Comparison of ENCODE assay signal across 9 mouse cellular contexts in genomic region chr3:118433441-118434021, GRCm38 (mm10).
A peak's percentile ranks its signal among the peaks of the same experiment; 100 is the strongest.
DNase-seq lines count a peak whose midpoint lies in the region; ATAC-seq and TF ChIP-seq lines count a peak whose summit lies in the region.
"Had no signal": no experiment of that assay in that cellular context is flagged by ENCODE, and none has a peak within 500 bp of the region (broad histone marks: within the 10 kb centered on the region; RNA-seq: fewer than 3 reads in every experiment).

No protein-coding gene starts in this region.

- 2% methylated on average over 31 of the region's 31 CpGs for WGBS in embryonic facial prominence, embryonic 12.5 days
- WGBS in hindbrain, postnatal 0 days: under 1% methylated on average over 31 of the region's 31 CpGs
- 1% methylated on average over 31 of the region's 31 CpGs for WGBS in midbrain, embryonic 12.5 days

- no peak for ATAC-seq in embryonic facial prominence, embryonic 12.5 days (ENCODE audit: insufficient number of reproducible peaks, insufficient read depth, low FRiP score, low TSS enrichment)
- ATAC-seq in hindbrain, postnatal 0 days: peak; percentile 13; the same call in 1 of the 2 replicates
- ATAC-seq in midbrain, embryonic 12.5 days (ENCODE audit: low FRiP score, low read depth): peak; percentile 65

- H3K36me3 ChIP-seq in E14TG2a.4 (ENCODE audit: insufficient read depth, low read length): no peaks in the 10 kb centered on the region
- H3K36me3 ChIP-seq in embryonic facial prominence, embryonic 12.5 days: no peaks in the 10 kb centered on the region
- H3K36me3 ChIP-seq in hindbrain, postnatal 0 days (ENCODE audit: insufficient read depth, low read length): no peaks in the 10 kb centered on the region
- no peaks in the 10 kb centered on the region for H3K36me3 ChIP-seq in midbrain, embryonic 12.5 days

- H3K9me3 ChIP-seq in E14TG2a.4 (ENCODE audit: low read length): no peaks in the 10 kb centered on the region
- no peaks in the 10 kb centered on the region for H3K9me3 ChIP-seq in embryonic facial prominence, embryonic 12.5 days
- H3K9me3 ChIP-seq in hindbrain, postnatal 0 days (ENCODE audit: low read length): no peaks in the 10 kb centered on the region
- no peaks in the 10 kb centered on the region for H3K9me3 ChIP-seq in midbrain, embryonic 12.5 days

- H3K4me3 ChIP-seq in E14TG2a.4 (replicated peaks; ENCODE audit: low read length): peak overlapping the region; percentile 71
- H3K4me3 ChIP-seq in embryonic facial prominence, embryonic 12.5 days: peak overlapping the region; percentile 47
- H3K4me3 ChIP-seq in hindbrain, postnatal 0 days (ENCODE audit: low read length): peak overlapping the region; percentile 57
- peak overlapping the region; percentile 52 for H3K4me3 ChIP-seq in midbrain, embryonic 12.5 days
- H3K4me3 ChIP-seq: erythroblast, embryonic 14.5 days had no signal

- peak overlapping the region; percentile 38 for H3K9ac ChIP-seq in embryonic facial prominence, embryonic 12.5 days
- peak overlapping the region; percentile 43 for H3K9ac ChIP-seq in hindbrain, postnatal 0 days (replicated peaks; ENCODE audit: low read length)
- H3K9ac ChIP-seq in midbrain, embryonic 12.5 days (replicated peaks): peak overlapping the region; percentile 56

- H3K27me3 ChIP-seq in E14TG2a.4 (ENCODE audit: insufficient read depth, low read length): peaks cover 62% of the 10 kb centered on the region
- H3K27me3 ChIP-seq in embryonic facial prominence, embryonic 12.5 days: peaks cover 49% of the 10 kb centered on the region
- H3K27me3 ChIP-seq in hindbrain, postnatal 0 days (ENCODE audit: insufficient read depth, low read length): no peaks in the 10 kb centered on the region
- peaks cover 48% of the 10 kb centered on the region for H3K27me3 ChIP-seq in midbrain, embryonic 12.5 days

- TF ChIP-seq CTCF in E14TG2a.4 (conservative IDR thresholded peaks at IDR 0.05; ENCODE audit: low read length): no peak
- TF ChIP-seq CTCF in hindbrain, postnatal 0 days (IDR thresholded peaks at IDR 0.05; ENCODE audit: low read depth): no peak

- peaks cover 28% of the 10 kb centered on the region for H3K4me1 ChIP-seq in E14TG2a.4 (replicated peaks; ENCODE audit: low read depth, low read length)
- H3K4me1 ChIP-seq in embryonic facial prominence, embryonic 12.5 days: peaks cover 21% of the 10 kb centered on the region; the same call in 1 of the 2 replicates
- H3K4me1 ChIP-seq in hindbrain, postnatal 0 days (ENCODE audit: insufficient read depth, low read length): no peaks in the 10 kb centered on the region
- H3K4me1 ChIP-seq in midbrain, embryonic 12.5 days: peaks cover 19% of the 10 kb centered on the region; the same call in 1 of the 2 replicates

- peak; percentile 37 to 45 for DNase-seq in cerebellum, postnatal 14 days
- no peak for DNase-seq in cerebellum, adult 9-10 months
- DNase-seq in hindbrain, postnatal 0 days (ENCODE audit: low spot score): peak; percentile 50
- no peak for DNase-seq in urinary bladder, adult 18-20 months (ENCODE audit: low spot score in 2 of 2)
- no peak for DNase-seq in ovary, postnatal 14 days (ENCODE audit: low spot score)

- H3K4me2 ChIP-seq in embryonic facial prominence, embryonic 12.5 days (replicated peaks): peak overlapping the region; percentile 83
- H3K4me2 ChIP-seq in hindbrain, postnatal 0 days (ENCODE audit: low read depth, low read length): peak overlapping the region; percentile 91
- H3K4me2 ChIP-seq in midbrain, embryonic 12.5 days (replicated peaks): peak overlapping the region; percentile 92

- no peak overlapping the region for H3K27ac ChIP-seq in embryonic facial prominence, embryonic 12.5 days
- peak overlapping the region; percentile 3; the same call in 1 of the 2 replicates for H3K27ac ChIP-seq in hindbrain, postnatal 0 days
- H3K27ac ChIP-seq in midbrain, embryonic 12.5 days (replicated peaks): peak overlapping the region; percentile 69

Comparison
In these comparisons a context has a peak if more than half of its experiments do, and no peak if none do; other contexts are left out.
1. DNase-seq: peak in cerebellum, postnatal 14 days (2 of 2) and hindbrain, postnatal 0 days (single experiment); none in cerebellum, adult 9-10 months (single experiment), urinary bladder, adult 18-20 months (0 of 2) and ovary, postnatal 14 days (single experiment).
2. Peak in every context shown above with its lines, with median percentiles within 50 percentile points of each other: H3K4me3 ChIP-seq, H3K4me2 ChIP-seq and H3K9ac ChIP-seq.